Mouse (Mus musculus) ES-E14 (cell line): ENCODE measurements around the gene Csnk2a2.

ENCODE experiments used
- CHD2 ChIP-seq: IDR thresholded peaks from 2 replicates; pipeline ENCODE4 v1.6.1; 2014; ENCODE audit warnings: mild to moderate bottlenecking, low read depth, low read length, inconsistent platforms
- HCFC1 ChIP-seq: IDR thresholded peaks from 2 replicates; pipeline ENCODE4 v1.6.1; 2012; ENCODE audit warnings: low read length, inconsistent platforms, borderline replicate concordance; ENCODE audit not compliant: insufficient read depth
- MAFK ChIP-seq: IDR thresholded peaks from 2 replicates; pipeline ENCODE4 v1.6.1; 2014; ENCODE audit warnings: mild to moderate bottlenecking, low read depth, low read length, inconsistent platforms; ENCODE audit not compliant: insufficient read depth
- ZC3H11A ChIP-seq: IDR thresholded peaks from 2 replicates; pipeline ENCODE4 v1.6.1; 2012; ENCODE audit warnings: low read depth, mild to moderate bottlenecking, inconsistent platforms, low read length, borderline replicate concordance
- ZNF384 ChIP-seq: IDR thresholded peaks from 2 replicates; pipeline ENCODE4 v1.6.1; 2012; ENCODE audit warnings: low read depth, low read length, inconsistent platforms

DNA sequence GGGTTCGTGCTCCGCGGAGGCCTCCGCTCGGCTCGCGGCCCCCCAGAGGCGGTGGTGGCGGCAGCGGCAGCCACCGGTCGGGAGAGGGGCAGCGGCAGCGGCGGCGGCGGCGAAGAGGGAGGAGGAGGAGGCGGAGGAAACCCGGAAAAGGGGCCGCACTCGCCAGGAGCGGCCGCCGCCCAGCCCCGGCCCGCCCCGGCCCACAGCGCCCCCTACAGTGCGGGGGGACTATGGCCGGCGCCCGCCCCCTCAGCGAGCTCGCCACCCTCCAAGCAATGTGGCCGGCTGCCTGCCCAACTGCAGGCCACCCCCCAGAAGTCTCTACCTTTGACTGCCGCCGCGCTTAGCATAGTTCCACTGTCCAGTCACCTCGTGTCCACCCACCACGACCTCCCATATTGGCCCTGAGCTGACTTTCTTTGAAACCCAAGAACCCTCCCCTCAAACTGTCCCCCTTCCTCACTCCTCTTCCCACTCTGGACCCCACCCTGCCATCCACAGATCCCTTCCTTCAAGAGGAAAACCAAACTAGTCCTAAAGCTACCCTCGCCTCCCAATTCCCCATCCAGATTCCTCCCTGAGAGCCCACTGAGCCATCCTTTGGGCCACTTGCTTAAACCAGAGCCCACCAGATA lies 1.0 kb downstream of the Csnk2a2 start:
- no peak for TF ChIP-seq ZC3H11A
- TF ChIP-seq CHD2: no peak
- TF ChIP-seq HCFC1: 0 out of 2 replicates have a peak, but pooled peaks have one; percentile 54
- TF ChIP-seq ZNF384: no peak
- TF ChIP-seq MAFK: no peak
